Comparison of ENCODE assay signal across 9 mouse cellular contexts in genomic region chr19:17591335-17591734, GRCm38 (mm10).
DNase-seq lines count a peak whose midpoint lies in the region; ATAC-seq and TF ChIP-seq lines count a peak whose summit lies in the region.
"Had no signal": no experiment of that assay in that cellular context is flagged by ENCODE, and none has a peak within 500 bp of the region (broad histone marks: within the 10 kb centered on the region; RNA-seq: fewer than 3 reads in every experiment).

No protein-coding gene starts in this region.

- H3K27ac ChIP-seq in heart, embryonic 15.5 days: peak overlapping the region; percentile 27; the same call in 1 of the 2 replicates
- peak overlapping the region; percentile 8; the same call in 1 of the 2 replicates for H3K27ac ChIP-seq in embryonic facial prominence, embryonic 14.5 days (replicated peaks; ENCODE audit: low read depth, low read length)
- no peak overlapping the region; the same call in 1 of the 2 replicates for H3K27ac ChIP-seq in kidney, postnatal 0 days
- no peak overlapping the region for H3K27ac ChIP-seq in neural tube, embryonic 13.5 days (replicated peaks)
- H3K27ac ChIP-seq: liver, embryonic 14.5 days had no signal

- no peak overlapping the region for H3K4me2 ChIP-seq in heart, embryonic 15.5 days
- H3K4me2 ChIP-seq in embryonic facial prominence, embryonic 14.5 days (ENCODE audit: low read depth, low read length): no peak overlapping the region
- no peak overlapping the region for H3K4me2 ChIP-seq in kidney, postnatal 0 days (ENCODE audit: low read length)
- H3K4me2 ChIP-seq in neural tube, embryonic 13.5 days: no peak overlapping the region

- H3K4me3 ChIP-seq in heart, embryonic 15.5 days: no peak overlapping the region
- H3K4me3 ChIP-seq in embryonic facial prominence, embryonic 14.5 days (ENCODE audit: low read depth, low read length): no peak overlapping the region
- H3K4me3 ChIP-seq in kidney, postnatal 0 days (replicated peaks; ENCODE audit: low read depth, low read length): no peak overlapping the region
- no peak overlapping the region for H3K4me3 ChIP-seq in neural tube, embryonic 13.5 days

- H3K9ac ChIP-seq in heart, embryonic 15.5 days: no peak overlapping the region
- H3K9ac ChIP-seq in embryonic facial prominence, embryonic 14.5 days (ENCODE audit: low read depth, low read length): no peak overlapping the region
- no peak overlapping the region for H3K9ac ChIP-seq in kidney, postnatal 0 days (ENCODE audit: low read depth, low read length)
- H3K9ac ChIP-seq in neural tube, embryonic 13.5 days: no peak overlapping the region
- H3K9ac ChIP-seq: liver, embryonic 14.5 days had no signal

- no peaks in the 10 kb centered on the region for H3K27me3 ChIP-seq in heart, embryonic 15.5 days
- H3K27me3 ChIP-seq in embryonic facial prominence, embryonic 14.5 days (replicated peaks; ENCODE audit: control insufficient read depth, insufficient read depth, low read length): no peaks in the 10 kb centered on the region; the same call in 1 of the 2 replicates
- no peaks in the 10 kb centered on the region for H3K27me3 ChIP-seq in kidney, postnatal 0 days (ENCODE audit: insufficient read depth, low read length)
- H3K27me3 ChIP-seq in neural tube, embryonic 13.5 days: no peaks in the 10 kb centered on the region

- ATAC-seq in heart, embryonic 15.5 days (replicated peaks; ENCODE audit: insufficient number of reproducible peaks, insufficient read depth, low FRiP score, low read depth): peak; percentile 58; the same call in 1 of the 2 replicates
- peak; percentile 88 for ATAC-seq in embryonic facial prominence, embryonic 14.5 days (ENCODE audit: low read depth)
- peak; percentile 91 for ATAC-seq in kidney, postnatal 0 days (replicated peaks; ENCODE audit: low FRiP score, low read depth)
- peak; percentile 23; the same call in 1 of the 2 replicates for ATAC-seq in neural tube, embryonic 13.5 days (ENCODE audit: low read depth)

- H3K36me3 ChIP-seq in heart, embryonic 15.5 days: no peaks in the 10 kb centered on the region
- no peaks in the 10 kb centered on the region for H3K36me3 ChIP-seq in embryonic facial prominence, embryonic 14.5 days (ENCODE audit: control insufficient read depth, insufficient read depth, low read length)
- no peaks in the 10 kb centered on the region for H3K36me3 ChIP-seq in kidney, postnatal 0 days (ENCODE audit: insufficient read depth, low read length)
- no peaks in the 10 kb centered on the region for H3K36me3 ChIP-seq in neural tube, embryonic 13.5 days

- 42% methylated on average over 8 of the region's 8 CpGs for WGBS in heart, embryonic 15.5 days
- 14% methylated on average over 8 of the region's 8 CpGs for WGBS in embryonic facial prominence, embryonic 14.5 days
- 15% methylated on average over 8 of the region's 8 CpGs for WGBS in kidney, postnatal 0 days
- 31% methylated on average over 8 of the region's 8 CpGs for WGBS in neural tube, embryonic 13.5 days

- no peaks in the 10 kb centered on the region for H3K9me3 ChIP-seq in heart, embryonic 15.5 days (replicated peaks)
- H3K9me3 ChIP-seq in embryonic facial prominence, embryonic 14.5 days (ENCODE audit: control insufficient read depth, low read length): no peaks in the 10 kb centered on the region
- no peaks in the 10 kb centered on the region for H3K9me3 ChIP-seq in kidney, postnatal 0 days (replicated peaks; ENCODE audit: low read length)
- H3K9me3 ChIP-seq in neural tube, embryonic 13.5 days: no peaks in the 10 kb centered on the region

- no peak for DNase-seq in heart, adult 8-10 months (ENCODE audit: low spot score)
- DNase-seq in embryonic facial prominence, embryonic 14.5 days (ENCODE audit: low spot score): peak; percentile 82
- peak; percentile 83 for DNase-seq in kidney, postnatal 0 days (ENCODE audit: low spot score)
- no peak for DNase-seq in testis, postnatal 10 days (ENCODE audit: low spot score)
- DNase-seq in frontal cortex, postnatal 36 days (ENCODE audit: low spot score in 2 of 2): no peak
- no peak for DNase-seq in right cerebral cortex, adult 2 months (ENCODE audit: low spot score in 2 of 2)

- TF ChIP-seq CTCF in kidney, postnatal 0 days (IDR thresholded peaks at IDR 0.05; ENCODE audit: low read depth): no peak

- peaks cover 21% of the 10 kb centered on the region for H3K4me1 ChIP-seq in heart, embryonic 15.5 days (replicated peaks)
- H3K4me1 ChIP-seq in embryonic facial prominence, embryonic 14.5 days (ENCODE audit: control insufficient read depth, insufficient read depth, low read length): peaks cover 28% of the 10 kb centered on the region
- H3K4me1 ChIP-seq in kidney, postnatal 0 days (replicated peaks; ENCODE audit: insufficient read depth, low read length): peaks cover 17% of the 10 kb centered on the region
- peaks cover 10% of the 10 kb centered on the region for H3K4me1 ChIP-seq in neural tube, embryonic 13.5 days (replicated peaks)

Comparison
In these comparisons a context has a peak if more than half of its experiments do, and no peak if none do; other contexts are left out.
1. ATAC-seq: peak in every context shown above with its lines; median percentile 91 in kidney, postnatal 0 days; 88 in embryonic facial prominence, embryonic 14.5 days; 58 in heart, embryonic 15.5 days; 23 in neural tube, embryonic 13.5 days.
2. H3K27ac ChIP-seq: peak in heart, embryonic 15.5 days (single experiment) and embryonic facial prominence, embryonic 14.5 days (single experiment); none in kidney, postnatal 0 days (single experiment) and neural tube, embryonic 13.5 days (single experiment).
3. DNase-seq: peak in embryonic facial prominence, embryonic 14.5 days (single experiment) and kidney, postnatal 0 days (single experiment); none in heart, adult 8-10 months (single experiment), testis, postnatal 10 days (single experiment), frontal cortex, postnatal 36 days (0 of 2) and right cerebral cortex, adult 2 months (0 of 2).